Mouse (Mus musculus) spleen, adult 2 months (tissue): Measurements from ENCODE around the gene Bpifa5. TPM values are rescaled to one million over a fixed set of nuclear protein-coding genes. Genes with fewer than 3 reads are reported as not detected.

Experiments
- DNase-seq, 2 experiments: peaks; one replicate each; pipeline versions ENCODE4 v3.0.0 to v3.0.0-alpha.2; 2012 to 2021; ENCODE audit warnings: low spot score in 2 of 2, low read depth in 1 of 2
- H3K27ac ChIP-seq: fragments of 200-500 bp; 2 replicates; pipeline ENCODE4 v1.5.1; 2012; ENCODE audit warnings: low read length, inconsistent platforms; ENCODE audit not compliant: insufficient read depth
- H3K27me3 ChIP-seq: fragments of 200-500 bp; 2 replicates; pipeline ENCODE4 v1.6.1; 2012; ENCODE audit warnings: mild to moderate bottlenecking, moderate library complexity, low read length, inconsistent platforms; ENCODE audit not compliant: control insufficient read depth, insufficient read depth
- H3K36me3 ChIP-seq: fragments of 200-500 bp; 2 replicates; pipeline ENCODE4 v1.6.1; 2012; ENCODE audit warnings: mild to moderate bottlenecking, low read length, inconsistent platforms; ENCODE audit not compliant: control insufficient read depth, insufficient read depth
- H3K4me1 ChIP-seq: fragments of 200-500 bp; 2 replicates; pipeline ENCODE4 v1.6.1; 2011; ENCODE audit warnings: inconsistent platforms; ENCODE audit not compliant: control insufficient read depth, insufficient read depth, insufficient read length
- H3K4me3 ChIP-seq: fragments of 200-500 bp; 2 replicates; pipeline ENCODE4 v1.5.1; 2011; ENCODE audit warnings: mild to moderate bottlenecking, inconsistent platforms; ENCODE audit not compliant: insufficient read depth, insufficient read length; ENCODE audit errors: extremely low read depth
- CTCF ChIP-seq: fragments of 200-500 bp; IDR thresholded peaks from 2 replicates; pipeline ENCODE4 v1.5.1; 2011; ENCODE audit warnings: mild to moderate bottlenecking, inconsistent platforms; ENCODE audit not compliant: insufficient read depth, insufficient read length, insufficient replicate concordance; ENCODE audit errors: extremely low read depth
- POLR2A ChIP-seq: fragments of 200-500 bp; IDR thresholded peaks from 2 replicates; pipeline ENCODE4 v1.6.1; 2011; ENCODE audit warnings: low read depth, low read length, inconsistent platforms
- WGBS: fragments of 180-500 bp; shearing (Covaris S2); methylation state at CpG from one replicate; pipeline ENCODE4 v1.1.7; 2018; 5-methylcytosine and 5-hydroxymethylcytosine counted together
- polyA plus RNA-seq: library from polyadenylated mRNA; depleted of rRNA; stranded (reverse); fragments of >200 nt; gene quantifications from 2 replicates; pipeline ENCODE4 v1.2.3, GENCODE M21; 2012; rRNA removed

The Bpifa5 gene
- polyA plus RNA-seq, 1 experiment: not detected

- no peaks in the 10 kb centered on the region for H3K27me3 ChIP-seq
- no peak overlapping the region for H3K4me3 ChIP-seq
- TF ChIP-seq CTCF (peak; percentile 9; the same call in 1 of the 2 replicates), POLR2A (no peak)
- no peaks in the 10 kb centered on the region for H3K36me3 ChIP-seq
- WGBS: 63% methylated on average over 7 of the region's 7 CpGs
- no peaks in the 10 kb centered on the region for H3K4me1 ChIP-seq
- no peak overlapping the region for H3K27ac ChIP-seq
- no peak for DNase-seq
Observed at GRCm38 (mm10) chr2:154206908-154207307, 44.5 kb downstream of the Bpifa5 start.

GRCm38 (mm10) chr2:154209112-154209511, 46.7 kb downstream of the Bpifa5 start:
- Histone ChIP-seq H3K4me3 (no peak overlapping the region), H3K27me3 (no peaks in the 10 kb centered on the region), H3K27ac (no peak overlapping the region), H3K4me1 (no peaks in the 10 kb centered on the region), H3K36me3 (no peaks in the 10 kb centered on the region)
- 8% methylated on average over 3 of the region's 3 CpGs for WGBS
- DNase-seq: no peak
- TF ChIP-seq CTCF (no peak), POLR2A (no peak)

- TF ChIP-seq POLR2A (no peak), CTCF (no peak)
- Histone ChIP-seq H3K36me3 (no peaks in the 10 kb centered on the region), H3K4me3 (no peak overlapping the region), H3K27me3 (no peaks in the 10 kb centered on the region), H3K4me1 (no peaks in the 10 kb centered on the region), H3K27ac (no peak overlapping the region)
- DNase-seq: no peak
- 56% methylated on average over 1 of the region's 1 CpGs for WGBS
Observed at GRCm38 (mm10) chr2:154211121-154211520, 48.7 kb downstream of the Bpifa5 start.

GRCm38 (mm10) chr2:154211881-154212280, 49.5 kb downstream of the Bpifa5 start:
- Histone ChIP-seq H3K27me3 (no peaks in the 10 kb centered on the region), H3K4me1 (no peaks in the 10 kb centered on the region), H3K4me3 (no peak overlapping the region), H3K27ac (no peak overlapping the region), H3K36me3 (no peaks in the 10 kb centered on the region)
- DNase-seq: no peak
- no peak for TF ChIP-seq CTCF
- TF ChIP-seq POLR2A: no peak
- WGBS: 85% methylated on average over 4 of the region's 4 CpGs

GRCm38 (mm10) chr2:154215191-154215590, 52.8 kb downstream of the Bpifa5 start:
- no peak overlapping the region for H3K4me3 ChIP-seq
- no peaks in the 10 kb centered on the region for H3K36me3 ChIP-seq
- no peaks in the 10 kb centered on the region for H3K4me1 ChIP-seq
- no peak overlapping the region for H3K27ac ChIP-seq
- 8% methylated on average over 5 of the region's 5 CpGs for WGBS
- TF ChIP-seq CTCF: peak; percentile 66; the same call in 1 of the 2 replicates
- no peak for TF ChIP-seq POLR2A
- peak; percentile 2 to 40 for DNase-seq
- H3K27me3 ChIP-seq: no peaks in the 10 kb centered on the region

Other genes with a start within 250 kb of the Bpifa5 start
- gene Bpifb3, start 244.4 kb upstream of the Bpifa5 start, polyA plus RNA-seq: 0.16 and 0.68 TPM in 2 replicates
- gene Bpifb4, start 224.4 kb upstream of the Bpifa5 start, polyA plus RNA-seq: not detected in 2 replicates
- gene Bpifa6, start 187.7 kb upstream of the Bpifa5 start, polyA plus RNA-seq: not detected in 2 replicates
- not detected in 2 replicates for gene Bpifa2, start 154.3 kb upstream of the Bpifa5 start, polyA plus RNA-seq
- not detected in 2 replicates for gene Bpifa3, start 32.3 kb upstream of the Bpifa5 start, polyA plus RNA-seq
- gene Bpifa1, start 19.7 kb upstream of the Bpifa5 start, polyA plus RNA-seq: not detected in 2 replicates
- not detected in 2 replicates for gene Bpifb1, start 28.2 kb downstream of the Bpifa5 start, polyA plus RNA-seq
- gene Bpifb5, start 61.1 kb downstream of the Bpifa5 start, polyA plus RNA-seq: 0.06 and 0.08 TPM in 2 replicates
- not detected in 2 replicates for gene Bpifb9a, start 95.2 kb downstream of the Bpifa5 start, polyA plus RNA-seq
- not detected in 2 replicates for gene Bpifb9b, start 144.6 kb downstream of the Bpifa5 start, polyA plus RNA-seq
- gene Cdk5rap1, start 210.4 kb downstream of the Bpifa5 start, polyA plus RNA-seq: 6.9 and 8.3 TPM in 2 replicates
- 11.0 and 12.1 TPM in 2 replicates for gene Snta1, start 245.5 kb downstream of the Bpifa5 start, polyA plus RNA-seq